Mouse (Mus musculus) T-helper 2 cell (primary cell): ENCODE results near the gene Kif6.

ENCODE experiments used
- in situ Hi-C: fragments of 300-600 bp; cut with MboI, MseI; formaldehyde crosslinking; loops from one replicate; pipeline ENCODE4 v1.15.1; 2025; ENCODE audit warnings: high pct_unique_total_duplicates

Kif6 gene

DNA sequence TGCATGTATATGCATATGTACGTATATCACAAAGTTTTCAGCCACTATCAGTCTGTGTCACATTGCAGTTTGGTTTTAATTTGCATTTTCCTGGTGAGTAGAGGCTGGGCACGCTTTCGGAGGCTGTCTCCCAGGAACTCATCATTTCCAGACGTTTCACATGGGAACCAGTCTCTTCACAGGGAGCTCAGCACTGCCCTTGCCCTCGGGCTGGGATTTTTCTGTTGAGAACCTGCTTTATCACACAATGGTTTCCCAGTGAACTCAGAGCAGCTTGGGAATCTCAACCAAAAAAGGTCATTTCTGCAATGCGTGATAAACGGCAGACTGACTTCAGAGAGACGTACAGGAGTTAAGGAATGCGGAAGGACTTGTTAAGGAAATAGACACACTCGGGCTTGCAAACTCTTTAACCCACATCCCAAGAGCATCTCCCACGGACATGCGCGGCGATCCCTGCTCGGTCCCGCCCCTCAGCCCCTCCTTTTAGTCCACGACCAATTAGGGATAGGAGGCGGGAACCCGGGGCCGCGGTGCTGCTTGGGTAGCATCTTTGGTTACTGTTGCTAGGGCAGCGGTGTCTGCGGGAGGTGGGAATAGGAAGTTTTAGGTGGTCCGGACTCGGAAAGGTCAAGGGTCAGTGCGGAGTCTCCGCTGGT lies at the start of gene Kif6:
Gene Kif6 (plus strand): TSS at position 560 of the 659 bp plus-strand sequence.
- in situ Hi-C loops: loop anchor here (5.0 kb wide), 1 partner anchor 213 kb away; no protein-coding TSS in a partner anchor

DNA sequence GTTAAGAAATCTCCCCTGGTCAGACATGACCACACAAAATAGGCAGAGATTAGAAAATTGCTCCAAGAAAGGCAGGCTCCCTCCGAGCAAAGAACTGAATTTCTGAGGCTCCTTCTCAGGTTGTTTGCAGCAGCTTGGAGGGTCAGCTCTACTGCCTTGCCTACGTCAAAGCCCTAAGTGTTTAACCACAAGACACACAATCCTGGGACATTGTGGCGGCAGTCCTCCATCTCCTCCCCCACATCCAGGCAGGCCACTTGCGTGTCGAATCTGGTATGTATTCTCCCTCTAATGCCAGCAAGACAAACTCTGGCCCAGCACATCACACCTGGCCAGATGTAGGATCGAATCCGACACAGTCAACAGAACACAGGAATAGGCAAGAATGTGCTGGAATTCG lies 46.2 kb upstream of the Kif6 start:
- in situ Hi-C loops: no loop called here

DNA sequence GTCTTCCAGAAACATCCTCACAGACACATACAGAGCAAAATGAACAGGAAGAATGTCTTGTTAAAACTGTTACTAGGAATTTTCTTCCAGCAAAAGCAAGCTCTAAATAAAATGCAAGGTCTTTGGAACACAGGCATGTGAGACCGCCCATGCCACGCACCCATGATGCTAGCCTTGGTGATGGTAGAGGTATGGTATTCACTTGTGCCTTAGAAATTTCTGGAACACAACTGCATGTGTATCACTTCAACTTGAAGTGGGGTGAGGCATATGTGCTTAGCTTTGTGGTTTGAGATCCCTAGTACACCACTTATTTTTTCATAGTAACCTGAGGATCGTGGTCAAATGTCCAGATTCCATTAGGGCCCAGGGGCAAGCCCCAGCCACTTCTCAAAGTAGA lies 37.6 kb upstream of the Kif6 start:
- in situ Hi-C loops: no loop called here

DNA sequence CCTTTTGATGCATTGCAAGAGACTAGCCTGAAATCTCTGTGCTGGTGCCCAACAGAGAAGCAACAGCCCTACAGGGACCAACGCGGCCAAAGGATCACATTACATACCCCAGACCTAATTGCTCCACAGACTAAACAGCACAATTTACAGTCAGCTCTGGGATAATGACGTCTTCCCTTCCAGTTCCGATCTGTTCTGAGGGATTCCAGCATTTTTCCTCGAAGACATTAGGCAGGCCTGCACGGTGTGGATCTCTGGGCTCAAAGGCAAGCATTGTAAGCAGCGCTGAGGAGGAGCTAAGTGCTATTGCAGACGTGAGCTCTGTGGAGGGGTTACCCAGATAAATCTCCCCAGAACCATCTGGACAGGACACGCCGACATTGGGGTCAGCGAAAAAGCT lies 32.5 kb upstream of the Kif6 start:
- in situ Hi-C loops: no loop called here

DNA sequence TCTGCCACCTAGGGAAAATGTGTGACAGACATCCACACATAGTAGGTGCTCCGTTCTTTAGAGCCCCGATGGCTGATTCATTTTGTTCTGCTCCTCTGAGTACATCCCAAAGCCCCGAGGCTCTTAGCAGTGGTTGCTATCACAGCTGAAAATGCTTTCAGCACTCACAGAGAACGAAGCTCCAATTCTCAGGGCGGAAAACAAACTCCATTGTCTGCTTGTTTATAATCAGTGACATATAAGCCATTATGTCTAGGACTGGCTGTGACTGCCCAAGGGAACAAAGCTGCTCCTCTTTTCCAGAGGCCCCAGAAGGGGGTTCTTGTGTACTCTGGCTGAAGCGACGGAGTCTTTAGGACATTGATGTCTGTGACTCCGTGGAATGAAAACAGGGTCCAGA lies 24.9 kb upstream of the Kif6 start:
- in situ Hi-C loops: no loop called here

DNA sequence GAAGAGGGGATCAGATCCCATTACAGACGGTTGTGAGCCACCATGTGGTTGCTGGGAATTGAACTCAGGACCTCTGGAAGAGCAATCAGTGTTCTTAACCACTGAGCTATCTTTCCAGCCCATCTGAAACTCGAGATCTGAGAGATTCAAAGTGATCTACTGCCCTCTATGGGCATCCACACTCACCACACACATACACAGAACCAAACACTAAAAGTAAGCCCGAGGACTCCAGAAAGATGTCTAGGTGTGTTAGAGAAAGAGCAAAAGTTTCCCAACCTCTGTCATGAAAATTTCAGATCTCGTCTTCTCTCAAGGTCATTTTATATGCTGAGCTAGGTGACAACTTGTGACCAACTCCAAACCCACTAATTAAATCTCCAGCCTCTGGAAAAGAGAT lies 9.5 kb upstream of the Kif6 start:
- in situ Hi-C loops: no loop called here

DNA sequence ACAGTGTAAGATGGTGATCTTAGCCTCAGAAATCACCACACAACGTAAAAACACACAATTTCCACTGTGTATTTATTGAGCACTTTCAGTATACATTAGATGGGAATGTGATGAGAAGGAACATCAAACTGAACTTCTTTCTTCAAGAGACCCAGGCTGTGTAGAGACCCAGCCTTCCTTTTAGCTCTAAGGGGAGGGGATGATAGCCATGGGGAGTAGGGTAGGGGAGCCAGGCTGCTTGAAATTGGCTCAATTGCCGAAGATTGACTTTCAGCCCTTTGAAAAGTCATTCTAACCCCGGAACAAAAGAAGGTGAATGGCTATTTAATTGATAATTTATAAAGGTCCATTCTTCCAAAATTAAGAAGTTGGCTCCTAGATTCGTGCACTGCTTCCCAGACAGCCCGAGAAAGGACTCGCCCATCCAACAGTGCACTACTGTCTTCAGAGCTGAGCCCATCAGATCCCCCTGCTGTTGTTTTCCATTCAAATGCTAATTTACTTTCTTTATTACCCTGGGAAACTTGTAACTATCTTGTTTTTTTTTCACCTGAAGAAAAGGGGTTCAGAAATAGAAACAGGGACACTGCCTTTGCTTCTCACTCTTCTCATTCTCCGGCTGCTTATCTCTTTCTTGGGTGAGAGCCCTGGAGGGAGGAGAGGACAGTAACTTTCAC lies 7.4 kb upstream of the Kif6 start:
- in situ Hi-C loops: no loop called here

DNA sequence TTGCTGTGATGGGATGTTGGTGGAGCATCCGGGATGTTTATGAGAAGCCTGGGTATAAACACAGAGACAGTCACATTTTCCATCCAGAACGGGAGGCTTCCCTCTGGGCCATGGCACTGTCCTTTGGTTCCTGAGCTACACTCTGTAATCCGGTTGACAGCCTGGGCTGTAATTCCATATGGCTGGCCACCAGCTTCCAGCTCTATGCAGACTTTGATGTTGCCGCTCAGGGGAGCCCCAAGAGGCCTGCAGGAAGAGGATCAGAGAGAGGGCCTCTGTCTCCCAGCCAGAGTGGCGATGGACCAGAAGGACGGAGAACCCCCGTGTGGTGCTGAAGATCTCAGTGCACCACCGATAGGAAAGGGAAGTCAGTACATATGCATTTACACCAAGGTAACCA lies 4.6 kb upstream of the Kif6 start:
- in situ Hi-C loops: no loop called here

DNA sequence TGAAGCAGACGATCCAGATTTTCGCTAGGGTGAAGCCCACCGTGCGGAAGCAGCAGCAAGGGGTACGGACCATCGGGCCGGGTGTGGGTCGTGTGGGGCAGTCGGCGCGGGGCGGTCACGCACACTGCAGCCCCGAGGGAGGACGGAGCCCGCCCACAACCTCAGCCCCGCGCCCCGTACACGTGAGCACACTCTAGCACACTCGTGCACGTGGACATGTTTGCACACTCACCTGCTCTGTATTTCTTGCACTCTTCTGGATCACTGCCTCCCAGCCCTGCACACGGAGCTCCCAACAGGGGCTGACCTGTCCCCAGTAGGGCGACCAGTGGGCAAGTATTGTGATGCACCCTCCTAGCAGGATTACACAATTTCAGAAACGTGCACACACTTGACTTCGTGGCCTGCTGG lies 310 bp downstream of the Kif6 start:
- in situ Hi-C loops: loop anchor here (5.0 kb wide), 1 partner anchor 212 kb away; no protein-coding TSS in a partner anchor

DNA sequence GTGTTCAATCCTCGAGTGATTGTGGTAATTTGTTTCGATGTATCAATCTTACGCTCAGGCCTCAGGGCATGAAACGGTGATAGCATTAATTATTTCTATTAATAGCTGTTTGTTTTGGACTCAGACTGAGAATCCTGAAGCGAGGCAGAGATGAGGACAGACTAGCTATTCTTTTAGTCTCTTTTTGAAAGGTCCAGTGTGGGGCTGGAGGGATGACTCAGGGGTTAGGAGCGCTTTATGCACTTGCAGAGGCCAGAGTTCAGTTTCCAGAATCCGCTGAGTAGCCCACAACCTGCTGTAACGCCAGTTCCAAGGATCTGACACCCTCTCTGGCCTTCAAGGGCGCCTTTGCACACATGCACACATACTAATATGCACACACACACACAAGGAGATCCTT lies 9.6 kb downstream of the Kif6 start:
- in situ Hi-C loops: no loop called here

DNA sequence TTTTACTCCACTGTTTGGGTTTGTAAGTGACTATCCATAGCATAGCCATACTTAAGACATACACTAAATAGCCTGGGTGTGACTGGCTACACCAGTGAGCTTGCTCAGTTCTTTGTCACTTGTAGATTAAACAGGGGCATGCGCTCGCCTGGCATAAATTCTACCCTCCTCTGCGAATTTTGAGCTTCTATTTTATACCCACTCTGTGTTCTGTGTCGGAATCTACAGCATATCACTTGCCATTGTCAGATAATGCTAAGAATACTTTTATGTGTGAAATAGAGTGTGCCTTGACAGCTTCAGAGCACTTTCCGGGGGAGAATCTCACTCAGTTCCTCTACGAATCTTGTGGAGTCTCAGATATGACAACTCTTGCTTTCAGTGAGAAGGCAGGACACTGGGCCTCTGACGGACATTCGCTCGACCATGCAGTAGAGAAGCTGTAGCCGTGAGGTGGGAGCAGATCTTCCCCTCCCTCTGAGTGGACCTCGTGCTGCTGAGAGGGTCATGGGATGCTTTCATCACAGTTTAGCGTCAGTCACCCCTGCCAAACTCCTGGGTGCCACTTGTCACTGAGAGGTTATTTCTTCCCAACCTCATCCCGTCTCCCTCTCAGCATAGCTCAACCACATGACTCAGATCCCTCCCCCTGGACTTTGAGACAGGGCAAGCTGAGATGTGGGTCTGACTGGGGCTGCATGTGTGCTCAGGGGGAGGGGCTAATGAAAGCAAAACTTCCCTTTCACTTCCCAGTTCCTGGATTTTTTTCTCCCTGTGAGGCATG lies 12.3 kb downstream of the Kif6 start:
- in situ Hi-C loops: no loop called here

DNA sequence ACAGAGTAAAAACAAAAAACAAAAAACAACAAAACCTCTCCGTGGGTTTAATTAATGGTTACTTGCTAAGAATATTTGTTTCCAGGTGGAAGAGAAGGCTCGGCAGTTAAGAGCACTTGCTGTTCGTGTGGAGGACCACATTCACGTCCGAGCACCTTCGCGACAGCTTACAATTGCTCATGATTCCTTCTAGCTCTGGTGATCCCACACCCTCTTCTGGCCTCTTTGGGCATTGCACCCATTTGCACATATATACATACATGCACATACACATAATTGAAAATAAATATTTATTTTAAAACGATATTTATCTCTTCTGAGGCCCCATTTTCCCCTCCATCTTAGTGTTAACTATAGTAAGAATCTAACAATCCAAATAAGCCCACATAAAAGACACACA lies 13.9 kb downstream of the Kif6 start:
- in situ Hi-C loops: no loop called here

DNA sequence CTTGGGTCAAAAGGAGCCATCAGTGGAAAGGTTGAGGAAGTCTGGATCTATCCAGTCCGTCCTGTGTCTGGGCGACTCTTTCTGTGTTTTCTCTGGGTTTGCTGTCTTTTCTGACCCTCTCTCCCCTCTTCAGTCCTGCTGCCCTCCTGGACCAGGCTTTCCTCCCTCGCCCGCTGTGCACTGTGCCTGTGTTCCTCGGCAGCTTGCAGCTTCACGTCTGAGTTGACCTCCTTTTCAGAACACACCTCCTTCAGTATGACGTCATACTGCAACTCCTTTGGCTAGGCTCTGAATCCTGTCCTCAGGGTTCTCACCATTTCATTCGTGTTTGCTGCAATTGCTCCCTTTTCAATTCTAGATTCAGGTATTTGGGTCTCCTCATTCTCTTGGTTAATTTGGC lies 18.1 kb downstream of the Kif6 start:
- in situ Hi-C loops: no loop called here

DNA sequence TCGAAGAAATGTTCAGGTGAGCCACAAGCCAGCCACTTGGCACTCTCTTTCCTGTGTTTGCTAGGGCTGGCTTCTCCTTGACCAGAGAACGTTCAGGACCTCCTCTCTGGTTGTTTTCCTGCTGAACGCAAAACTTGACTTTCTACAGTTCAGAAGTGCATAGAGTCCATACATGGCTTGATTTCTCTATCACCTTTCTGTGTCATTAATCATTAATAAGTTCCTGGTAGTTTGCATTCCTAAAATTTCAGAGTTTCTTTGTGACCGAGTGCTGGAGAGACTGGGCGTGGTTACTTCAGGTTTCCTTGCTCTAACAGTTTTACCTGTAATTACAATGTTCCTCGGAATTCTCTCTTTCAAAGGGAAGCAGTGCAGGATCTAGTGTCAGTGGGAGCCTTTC lies 27.0 kb downstream of the Kif6 start:
- in situ Hi-C loops: no loop called here

DNA sequence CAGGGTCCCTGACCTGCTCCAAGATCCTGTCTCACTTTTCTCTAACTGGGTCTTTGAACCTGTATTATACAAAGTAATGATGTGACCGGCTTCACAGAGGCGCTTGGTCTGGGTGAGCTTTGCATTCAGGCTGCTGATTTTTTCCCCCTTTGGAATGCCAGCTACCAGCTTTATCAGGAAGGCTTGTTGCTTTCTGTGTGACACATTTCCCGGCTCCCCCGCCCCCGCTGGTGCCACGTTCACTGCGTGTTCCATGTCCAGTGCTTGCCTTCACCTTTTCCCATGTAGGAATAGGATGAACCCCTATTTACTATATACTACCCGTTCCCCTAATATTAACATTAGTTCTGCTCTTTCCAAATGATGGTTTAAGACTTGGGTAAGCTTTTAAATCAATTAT lies 27.4 kb downstream of the Kif6 start:
- in situ Hi-C loops: no loop called here

DNA sequence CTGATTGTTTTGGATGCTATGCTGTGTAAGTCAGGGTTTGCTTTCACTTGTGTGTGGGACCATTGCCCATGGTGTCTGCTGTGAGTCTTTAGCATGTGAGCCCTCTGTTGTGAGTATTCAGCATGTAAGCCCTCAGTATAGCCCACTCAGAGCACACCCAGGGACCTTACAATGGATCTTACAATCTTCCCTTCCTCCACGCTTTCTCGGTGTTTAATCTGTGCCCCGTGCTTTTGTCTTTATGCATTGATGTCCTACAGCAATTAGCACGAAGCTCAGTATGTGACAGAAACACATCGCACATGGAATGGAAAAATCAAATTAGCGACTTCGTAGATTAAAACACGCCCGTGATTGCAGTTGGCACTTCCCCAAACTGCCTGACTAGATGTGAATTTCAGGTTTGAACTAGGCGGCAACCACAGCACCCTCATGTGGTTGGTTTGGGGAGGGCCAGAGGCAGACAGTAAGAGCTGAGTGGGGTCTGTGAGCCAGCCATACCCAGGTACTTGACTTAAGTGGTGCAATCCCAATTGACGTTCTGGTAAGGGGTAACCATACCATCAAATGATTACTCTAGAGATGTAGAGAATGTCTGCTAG lies 28.1 kb downstream of the Kif6 start:
- in situ Hi-C loops: no loop called here

DNA sequence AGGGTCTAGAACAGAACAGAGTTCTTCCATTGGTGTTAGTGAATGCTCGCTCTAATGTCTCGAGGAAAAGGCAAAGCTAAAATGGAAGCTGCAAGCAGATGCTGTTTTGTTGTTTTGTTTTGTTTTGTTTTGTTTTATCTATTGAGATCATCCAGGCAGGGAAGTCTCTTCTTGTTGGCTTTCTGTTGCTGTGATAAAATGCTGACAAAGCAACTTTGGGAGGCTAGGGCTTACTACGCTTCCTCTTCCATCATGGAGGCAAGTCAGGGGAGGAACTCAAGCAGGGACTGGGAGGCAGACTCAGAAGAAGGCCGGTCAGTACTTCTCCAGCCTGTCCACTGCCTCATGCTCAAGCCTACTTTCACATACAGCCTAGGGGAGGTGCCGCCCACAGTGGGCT lies 31.3 kb downstream of the Kif6 start:
- in situ Hi-C loops: no loop called here

DNA sequence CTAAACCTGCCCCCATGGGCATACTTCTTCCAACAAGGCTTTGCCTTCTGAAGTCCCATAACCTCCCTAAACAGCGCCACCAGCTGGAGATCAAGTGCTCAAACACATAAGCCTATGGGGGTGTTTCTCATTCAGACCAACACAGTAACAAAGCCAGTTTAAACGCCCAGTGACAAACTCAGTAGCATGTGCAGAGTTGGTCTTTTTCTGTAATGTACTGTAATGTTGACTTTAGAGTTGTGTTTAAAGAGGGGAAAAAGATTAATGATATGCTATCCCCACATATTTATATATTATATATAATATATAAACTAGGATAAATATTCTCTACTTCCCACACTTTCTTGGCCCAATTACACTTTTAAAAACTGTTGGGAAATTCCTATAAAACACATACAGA lies 34.0 kb downstream of the Kif6 start:
- in situ Hi-C loops: no loop called here

DNA sequence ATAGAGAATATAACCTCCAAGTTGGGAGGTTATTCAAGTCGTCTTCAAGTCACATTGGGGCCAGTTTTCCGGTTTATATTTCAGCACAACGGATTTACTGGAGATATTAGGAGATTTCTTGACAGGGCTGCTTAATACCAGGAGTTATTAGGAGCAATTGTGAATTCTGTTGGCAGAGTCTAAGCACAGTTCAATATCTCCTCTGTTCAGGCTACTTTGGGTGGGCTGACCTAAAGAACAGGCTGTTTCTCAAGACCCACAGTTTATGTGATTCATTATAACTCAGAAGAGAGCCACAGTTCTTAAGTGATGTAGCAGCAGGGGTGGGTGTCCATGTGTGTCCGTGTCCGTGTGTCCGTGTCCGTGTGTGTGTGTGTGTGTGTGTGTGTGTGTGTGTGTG lies 34.5 kb downstream of the Kif6 start:
- in situ Hi-C loops: no loop called here

DNA sequence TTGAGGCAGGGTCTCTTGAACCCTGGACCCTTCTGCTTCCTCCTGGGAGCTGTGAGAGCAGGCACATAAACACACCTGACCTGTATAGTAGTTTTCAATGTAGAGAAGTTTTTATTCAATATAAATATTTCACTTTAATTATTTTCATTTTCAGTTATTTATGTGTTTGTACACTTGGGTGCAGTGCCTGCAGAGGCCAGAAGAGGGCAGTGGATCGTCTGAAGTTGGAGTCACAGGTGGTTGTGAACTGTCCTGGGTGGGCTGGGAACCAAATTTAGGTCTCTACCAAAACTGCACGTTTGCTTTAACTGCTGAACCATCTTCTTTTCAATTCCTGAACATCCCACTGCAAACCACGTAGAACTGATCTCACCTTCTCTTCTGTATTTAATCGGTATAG lies 35.4 kb downstream of the Kif6 start:
- in situ Hi-C loops: no loop called here

DNA sequence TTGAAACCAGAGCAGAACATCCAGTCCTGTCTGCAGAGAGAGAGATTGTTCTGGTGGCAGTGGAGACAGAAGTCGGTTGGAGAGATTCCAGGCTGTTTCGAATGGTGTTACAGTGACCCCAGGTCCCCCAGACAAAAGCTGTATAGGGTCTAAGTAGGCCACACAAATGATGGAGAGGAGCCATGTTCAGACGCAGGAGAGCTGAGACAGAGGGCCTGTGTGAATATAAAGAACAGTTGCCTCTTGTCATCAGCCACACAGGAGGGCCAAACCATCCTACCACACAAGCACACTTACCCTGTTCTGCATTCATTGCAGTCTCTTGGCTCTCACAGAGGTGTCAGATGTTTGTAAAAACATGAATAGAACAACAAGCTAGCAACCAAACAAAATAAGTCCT lies 37.4 kb downstream of the Kif6 start:
- in situ Hi-C loops: no loop called here

DNA sequence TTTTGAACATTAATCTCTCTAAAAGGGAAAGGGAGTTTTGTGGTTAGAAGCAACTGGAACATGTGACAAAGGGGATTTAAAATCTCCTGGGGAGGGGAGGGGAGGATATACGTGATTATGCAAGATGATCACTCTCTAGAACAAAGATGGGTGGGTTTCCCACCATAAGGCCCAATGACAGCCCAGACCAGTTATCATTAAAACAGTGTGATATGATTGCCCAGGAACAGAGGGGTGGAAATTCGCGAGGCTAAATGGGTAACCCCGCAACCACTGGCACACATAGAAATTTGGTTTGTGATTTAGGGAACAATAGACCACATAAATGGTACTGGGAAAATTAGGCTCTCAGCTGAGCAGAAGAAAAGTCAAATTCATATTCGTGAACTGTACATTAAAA lies 37.9 kb downstream of the Kif6 start:
- in situ Hi-C loops: no loop called here
